Mouse (Mus musculus) myocyte (in vitro differentiated cells): Measurements from ENCODE around the gene Exd1. TPM values are rescaled to one million over a fixed set of nuclear protein-coding genes. Genes with fewer than 3 reads are reported as not detected.

Source experiments
- H3K27me3 ChIP-seq: one replicate; pipeline ENCODE4 v1.6.1; 2011; ENCODE audit not compliant: control insufficient read depth, insufficient read depth, insufficient read length
- H3K36me3 ChIP-seq: one replicate; pipeline ENCODE4 v1.6.1; 2011; ENCODE audit not compliant: control insufficient read depth, insufficient read depth
- H3K4me2 ChIP-seq: one replicate; pipeline ENCODE4 v1.6.1; 2011; ENCODE audit warnings: low read depth, control low read depth
- H3K4me3 ChIP-seq: one replicate; pipeline ENCODE4 v1.5.1; 2011; ENCODE audit warnings: mild to moderate bottlenecking, control low read depth, moderate library complexity
- H3K79me2 ChIP-seq: one replicate; pipeline ENCODE4 v1.6.1; 2011; ENCODE audit not compliant: control insufficient read depth, insufficient read depth
- H3ac ChIP-seq: one replicate; pipeline ENCODE4 v1.6.1; 2011; ENCODE audit not compliant: control insufficient read depth, insufficient read length
- CEBPB ChIP-seq: IDR thresholded peaks from 2 replicates; pipeline ENCODE4 v1.6.1; 2011; ENCODE audit warnings: mild to moderate bottlenecking, moderate library complexity; ENCODE audit not compliant: poor library complexity, insufficient read depth, severe bottlenecking
- E2F4 ChIP-seq: IDR thresholded peaks from one replicate; pipeline ENCODE4 v1.6.1; 2011; ENCODE audit warnings: mild to moderate bottlenecking, control low read depth, moderate library complexity; ENCODE audit not compliant: insufficient read depth
- MAX ChIP-seq: IDR thresholded peaks from one replicate; pipeline ENCODE4 v1.6.1; 2011; ENCODE audit warnings: low read depth, mild to moderate bottlenecking, control low read depth
- MYOD1 ChIP-seq, 3 experiments: IDR thresholded peaks; one replicate each; pipeline ENCODE4 v1.6.1; 2011; ENCODE audit warnings: control low read depth in 2 of 3, low read depth in 2 of 3, mild to moderate bottlenecking in 2 of 3, moderate library complexity in 1 of 3; ENCODE audit not compliant: insufficient read length in 2 of 3, control insufficient read depth in 1 of 3
- MYOG ChIP-seq, 3 experiments: IDR thresholded peaks; one replicate each; pipeline ENCODE4 v1.6.1; 2011; ENCODE audit warnings: control low read depth in 2 of 3, low read depth in 2 of 3, mild to moderate bottlenecking in 2 of 3; ENCODE audit not compliant: insufficient read length in 2 of 3, control insufficient read depth in 1 of 3, insufficient read depth in 1 of 3
- POLR2A ChIP-seq: IDR thresholded peaks from one replicate; pipeline ENCODE4 v1.6.1; 2011; ENCODE audit warnings: low read depth, mild to moderate bottlenecking, control low read depth, moderate library complexity; ENCODE audit not compliant: insufficient read length
- POLR2AphosphoS2 ChIP-seq: IDR thresholded peaks from one replicate; pipeline ENCODE4 v1.6.1; 2011; ENCODE audit warnings: low read depth, control low read depth; ENCODE audit not compliant: insufficient read length
- REST ChIP-seq: IDR thresholded peaks from one replicate; pipeline ENCODE4 v1.6.1; 2011; ENCODE audit warnings: mild to moderate bottlenecking, control low read depth, moderate library complexity; ENCODE audit not compliant: insufficient read depth, insufficient read length
- SRF ChIP-seq: IDR thresholded peaks from one replicate; pipeline ENCODE4 v1.6.1; 2011; ENCODE audit warnings: low read depth; ENCODE audit not compliant: control insufficient read depth, insufficient read length
- TCF12 ChIP-seq: IDR thresholded peaks from one replicate; pipeline ENCODE4 v1.6.1; 2011; ENCODE audit warnings: mild to moderate bottlenecking, control low read depth; ENCODE audit not compliant: poor library complexity, insufficient read depth, severe bottlenecking
- TCF3 ChIP-seq: IDR thresholded peaks from one replicate; pipeline ENCODE4 v1.6.1; 2011; ENCODE audit warnings: low read depth, control low read depth; ENCODE audit not compliant: insufficient read length
- USF1 ChIP-seq: IDR thresholded peaks from one replicate; pipeline ENCODE4 v1.6.1; 2011; ENCODE audit warnings: low read depth, mild to moderate bottlenecking, control low read depth, moderate library complexity
- polyA plus RNA-seq: library from polyadenylated mRNA; unstranded; fragments of >200 nt; fragmentation: generic; extraction: Trizol; gene quantifications from one replicate; pipeline ENCODE4 v1.2.1, GENCODE M21; 2012; ENCODE audit warnings: missing spikeins

Exd1 gene
- polyA plus RNA-seq = 0.23 TPM

- H3K4me3 ChIP-seq = peak within 1 kb of the TSS; percentile 89
- peaks cover 3% of the 10 kb centered on the region for H3K36me3 ChIP-seq
- TF ChIP-seq MYOG (IDR thresholded peaks at IDR 0.05; ENCODE audit: control insufficient read depth in 1 of 3, insufficient read depth in 1 of 3, insufficient read length in 2 of 3, low read depth in 2 of 3) (no peak), TCF12 (no peak), CEBPB (no peak), MAX (no peak), E2F4 (peak; percentile 34), USF1 (no peak), POLR2AphosphoS2 (peak; percentile 72), SRF (peak; percentile 63), POLR2A (peak; percentile 80), TCF3 (no peak), MYOD1 (IDR thresholded peaks at IDR 0.05; ENCODE audit: control insufficient read depth in 1 of 3, insufficient read length in 2 of 3, low read depth in 2 of 3) (no peak), REST (no peak)
- peaks cover 18% of the 10 kb centered on the region for H3K79me2 ChIP-seq
- H3ac ChIP-seq = peak within 1 kb of the TSS; percentile 36
- no peaks in the 10 kb centered on the region for H3K27me3 ChIP-seq
- peak within 1 kb of the TSS; percentile 85 for H3K4me2 ChIP-seq
These were observed at the start of gene Exd1, which contains the start of gene Chp1 for GRCm38 (mm10) chr2:119547522-119548370. Exd1 (minus strand) TSS chr2:119547627. Chp1 (plus strand) TSS chr2:119547697.

GRCm38 (mm10) chr2:119596781-119597330 lies 49.4 kb upstream of the Exd1 start:
- TF ChIP-seq POLR2A (no peak), MAX (no peak), REST (no peak), USF1 (no peak), TCF12 (no peak)
- Histone ChIP-seq H3K79me2 (peaks cover 61% of the 10 kb centered on the region), H3K27me3 (no peaks in the 10 kb centered on the region), H3ac (no peak overlapping the region), H3K36me3 (peaks cover 46% of the 10 kb centered on the region), H3K4me3 (no peak overlapping the region), H3K4me2 (no peak overlapping the region)

GRCm38 (mm10) chr2:119595308-119595707 lies 47.9 kb upstream of the Exd1 start:
- Histone ChIP-seq H3K79me2 (peaks cover 53% of the 10 kb centered on the region), H3K36me3 (peaks cover 42% of the 10 kb centered on the region), H3K4me3 (peak overlapping the region; percentile 69), H3ac (no peak overlapping the region), H3K27me3 (no peaks in the 10 kb centered on the region), H3K4me2 (peak overlapping the region; percentile 67)
- TF ChIP-seq POLR2AphosphoS2 (no peak), SRF (no peak), TCF3 (no peak), MAX (no peak), USF1 (no peak), MYOD1 (IDR thresholded peaks at IDR 0.05; ENCODE audit: control insufficient read depth in 1 of 3, insufficient read length in 2 of 3, low read depth in 2 of 3) (no peak), REST (no peak), MYOG (IDR thresholded peaks at IDR 0.05; ENCODE audit: control insufficient read depth in 1 of 3, insufficient read depth in 1 of 3, insufficient read length in 2 of 3, low read depth in 2 of 3) (no peak), TCF12 (no peak), E2F4 (no peak), POLR2A (no peak)

GRCm38 (mm10) chr2:119594113-119594981 lies 46.9 kb upstream of the Exd1 start:
- TF ChIP-seq MYOD1 (IDR thresholded peaks at IDR 0.05; ENCODE audit: control insufficient read depth in 1 of 3, insufficient read length in 2 of 3, low read depth in 2 of 3) (peak in 1 of 3 experiments; percentile 14), TCF3 (no peak), MAX (no peak), TCF12 (no peak), POLR2A (peak; percentile 77), POLR2AphosphoS2 (peak; percentile 77), E2F4 (peak; percentile 79), MYOG (IDR thresholded peaks at IDR 0.05; ENCODE audit: control insufficient read depth in 1 of 3, insufficient read depth in 1 of 3, insufficient read length in 2 of 3, low read depth in 2 of 3) (no peak)
- Histone ChIP-seq H3K4me3 (peak overlapping the region; percentile 69), H3K4me2 (peak overlapping the region; percentile 83), H3K36me3 (peaks cover 32% of the 10 kb centered on the region), H3ac (peak overlapping the region; percentile 71), H3K79me2 (peaks cover 44% of the 10 kb centered on the region), H3K27me3 (no peaks in the 10 kb centered on the region)
